8 mouse cellular contexts compared by ENCODE assay signal in genomic region chr2:152830021-152830921, GRCm38 (mm10). TPM values are rescaled to one million over a fixed set of nuclear protein-coding genes. Genes with fewer than 3 reads are reported as not detected.
DNase-seq lines count a peak whose midpoint lies in the region; ATAC-seq and TF ChIP-seq lines count a peak whose summit lies in the region.

No protein-coding gene starts in this region.

- H3K4me1 ChIP-seq in bone marrow macrophage, adult 2 months (ENCODE audit: control insufficient read depth, insufficient read depth, low read length): peaks cover 30% of the 10 kb centered on the region
- peaks cover 43% of the 10 kb centered on the region for H3K4me1 ChIP-seq in embryonic facial prominence, embryonic 15.5 days
- H3K4me1 ChIP-seq in limb, embryonic 15.5 days: peaks cover 42% of the 10 kb centered on the region
- H3K4me1 ChIP-seq in midbrain, postnatal 0 days (ENCODE audit: insufficient read depth, low read length): peaks cover 35% of the 10 kb centered on the region

- peak overlapping the region; percentile 67 for H3K4me3 ChIP-seq in bone marrow macrophage, adult 2 months (ENCODE audit: insufficient read depth, low read length)
- H3K4me3 ChIP-seq in embryonic facial prominence, embryonic 15.5 days (replicated peaks): peak overlapping the region; percentile 82
- H3K4me3 ChIP-seq in limb, embryonic 15.5 days: peak overlapping the region; percentile 76
- peak overlapping the region; percentile 71 for H3K4me3 ChIP-seq in midbrain, postnatal 0 days (ENCODE audit: low read depth, low read length)

- TF ChIP-seq POLR2A in bone marrow macrophage, adult 2 months (IDR thresholded peaks at IDR 0.05; ENCODE audit: borderline replicate concordance, low read depth, low read length): no peak

- peaks cover 7% of the 10 kb centered on the region for H3K36me3 ChIP-seq in embryonic facial prominence, embryonic 15.5 days
- no peaks in the 10 kb centered on the region for H3K36me3 ChIP-seq in limb, embryonic 15.5 days
- no peaks in the 10 kb centered on the region for H3K36me3 ChIP-seq in midbrain, postnatal 0 days (ENCODE audit: insufficient read depth, low read length)

- 2% methylated on average over 31 of the region's 31 CpGs for WGBS in embryonic facial prominence, embryonic 15.5 days
- 2% methylated on average over 31 of the region's 31 CpGs for WGBS in limb, embryonic 15.5 days
- under 1% methylated on average over 30 of the region's 31 CpGs for WGBS in midbrain, postnatal 0 days

- peak; percentile 86 for ATAC-seq in embryonic facial prominence, embryonic 15.5 days (ENCODE audit: insufficient number of reproducible peaks, low FRiP score, low TSS enrichment, low read depth)
- peak; percentile 76 for ATAC-seq in limb, embryonic 15.5 days (ENCODE audit: insufficient number of reproducible peaks, low FRiP score, low TSS enrichment, low read depth)
- ATAC-seq in midbrain, postnatal 0 days (ENCODE audit: low FRiP score): peak; percentile 90

- H3K27me3 ChIP-seq in embryonic facial prominence, embryonic 15.5 days: no peaks in the 10 kb centered on the region
- H3K27me3 ChIP-seq in limb, embryonic 15.5 days: no peaks in the 10 kb centered on the region
- H3K27me3 ChIP-seq in midbrain, postnatal 0 days (ENCODE audit: insufficient read depth, low read length): no peaks in the 10 kb centered on the region

- peak overlapping the region; percentile 87 for H3K9ac ChIP-seq in embryonic facial prominence, embryonic 15.5 days
- peak overlapping the region; percentile 82 for H3K9ac ChIP-seq in limb, embryonic 15.5 days
- peak overlapping the region; percentile 86 for H3K9ac ChIP-seq in midbrain, postnatal 0 days (replicated peaks; ENCODE audit: low read length, poor library complexity, severe bottlenecking)

- no peak for TF ChIP-seq CTCF in bone marrow macrophage, adult 2 months (IDR thresholded peaks at IDR 0.05; ENCODE audit: low read depth, low read length)
- peak; percentile 78 for TF ChIP-seq CTCF in midbrain, postnatal 0 days (IDR thresholded peaks at IDR 0.05)

- peak; percentile 74 to 75 for DNase-seq in B cell, adult 2 months
- DNase-seq in heart, adult 9 months (ENCODE audit: low spot score in 2 of 2): peak; percentile 94 to 95
- DNase-seq in kidney, adult 9 months: peak; percentile 96
- peak; percentile 91 for DNase-seq in midbrain, postnatal 0 days (ENCODE audit: low spot score)
- DNase-seq in spleen, postnatal 10 days (ENCODE audit: low spot score in 2 of 2): peak; percentile 82 to 89

- H3K27ac ChIP-seq in bone marrow macrophage, adult 2 months (ENCODE audit: insufficient read depth, low read depth, low read length): peak overlapping the region; percentile 86
- H3K27ac ChIP-seq in embryonic facial prominence, embryonic 15.5 days (replicated peaks): peak overlapping the region; percentile 99
- H3K27ac ChIP-seq in limb, embryonic 15.5 days: peak overlapping the region; percentile 98
- H3K27ac ChIP-seq in midbrain, postnatal 0 days (ENCODE audit: low read depth, low read length): peak overlapping the region; percentile 95

- H3K9me3 ChIP-seq in embryonic facial prominence, embryonic 15.5 days (replicated peaks): no peaks in the 10 kb centered on the region
- H3K9me3 ChIP-seq in limb, embryonic 15.5 days: no peaks in the 10 kb centered on the region
- H3K9me3 ChIP-seq in midbrain, postnatal 0 days (ENCODE audit: low read length): no peaks in the 10 kb centered on the region

- peak overlapping the region; percentile 75 for H3K4me2 ChIP-seq in embryonic facial prominence, embryonic 15.5 days (replicated peaks)
- H3K4me2 ChIP-seq in limb, embryonic 15.5 days: peak overlapping the region; percentile 70
- peak overlapping the region; percentile 92 for H3K4me2 ChIP-seq in midbrain, postnatal 0 days (ENCODE audit: low read depth, low read length, poor library complexity, severe bottlenecking)

RNA-seq across cellular contexts. Expression of gene Bcl2l1, which starts 1.3 kb away (rescaled TPM):
- 29.0 and 30.8 TPM in 2 replicates for polyA plus RNA-seq in bone marrow macrophage, adult 2 months (2012; ENCODE audit: insufficient read depth, insufficient read length, missing spikeins)
- 99.1 and 99.7 TPM in 2 replicates for polyA plus RNA-seq in embryonic facial prominence, embryonic 15.5 days (2015; fragmentation: Nextera tagmentation; extraction: Ambion mirVana)
- polyA plus RNA-seq in limb, embryonic 15.5 days (2015; fragmentation: Nextera tagmentation; extraction: Ambion mirVana): 96.2 and 96.7 TPM in 2 replicates
- total RNA-seq in midbrain, postnatal 0 days (2014; rRNA removed): 124 and 133 TPM in 2 replicates
- 150 and 158 TPM in 2 replicates for polyA plus RNA-seq in midbrain, postnatal 0 days (2015; fragmentation: Nextera tagmentation; extraction: Ambion mirVana)

RNA-seq across cellular contexts. Expression of gene Tpx2, which starts 17.5 kb away (rescaled TPM):
- polyA plus RNA-seq in bone marrow macrophage, adult 2 months (2012; ENCODE audit: insufficient read depth, insufficient read length, missing spikeins): 35.1 and 38.3 TPM in 2 replicates
- polyA plus RNA-seq in embryonic facial prominence, embryonic 15.5 days (2015; fragmentation: Nextera tagmentation; extraction: Ambion mirVana): 60.1 and 60.6 TPM in 2 replicates
- 66.2 and 69.1 TPM in 2 replicates for polyA plus RNA-seq in limb, embryonic 15.5 days (2015; fragmentation: Nextera tagmentation; extraction: Ambion mirVana)
- 4.2 and 4.7 TPM in 2 replicates for total RNA-seq in midbrain, postnatal 0 days (2014; rRNA removed)
- polyA plus RNA-seq in midbrain, postnatal 0 days (2015; fragmentation: Nextera tagmentation; extraction: Ambion mirVana): 4.6 and 4.8 TPM in 2 replicates

Comparison
In these comparisons a context has a peak if more than half of its experiments do, and no peak if none do; other contexts are left out.
1. Peak in every context shown above with its lines: DNase-seq, ATAC-seq, H3K4me3 ChIP-seq and H3K27ac ChIP-seq.